Mouse (Mus musculus) adrenal gland, postnatal 14 days (tissue): Measurements from ENCODE around the gene Igfals. TPM values are rescaled to one million over a fixed set of nuclear protein-coding genes. Genes with fewer than 3 reads are reported as not detected.

Experiments
- total RNA-seq: library from RNA; stranded (reverse); gene quantifications from 2 replicates; pipeline ENCODE4 v1.2.3, GENCODE M21; 2021

The Igfals gene
- total RNA-seq, 1 experiment from 2014 or later: 12.2 TPM

Other genes starting within 250 kb of the Igfals start
- gene Tsc2, start 233.4 kb upstream of the Igfals start, total RNA-seq: 100 and 110 TPM in 2 replicates
- gene Nthl1, start 233.3 kb upstream of the Igfals start, total RNA-seq: 7.2 and 7.7 TPM in 2 replicates
- gene Slc9a3r2, start 215.7 kb upstream of the Igfals start, total RNA-seq: 90.2 and 99.1 TPM in 2 replicates
- gene Npw, start 207.5 kb upstream of the Igfals start, total RNA-seq: not detected in 2 replicates
- gene Zfp598, start 196.3 kb upstream of the Igfals start, total RNA-seq: 44.5 and 47.4 TPM in 2 replicates
- gene Syngr3, start 176.0 kb upstream of the Igfals start, total RNA-seq: 1.8 and 5.7 TPM in 2 replicates
- gene Gfer, start 169.8 kb upstream of the Igfals start, total RNA-seq: 36.0 and 39.3 TPM in 2 replicates
- 3.6 and 5.7 TPM in 2 replicates for gene Noxo1, start 169.8 kb upstream of the Igfals start, total RNA-seq
- 35.8 and 41.2 TPM in 2 replicates for gene Tbl3, start 158.3 kb upstream of the Igfals start, total RNA-seq
- not detected in 2 replicates for gene Rnf151, start 147.9 kb upstream of the Igfals start, total RNA-seq
- gene Rps2, start 147.9 kb upstream of the Igfals start, total RNA-seq: 702 and 762 TPM in 2 replicates
- 418 and 458 TPM in 2 replicates for gene Ndufb10, start 141.5 kb upstream of the Igfals start, total RNA-seq
- 0.53 TPM in 1 of 2 replicates, not detected in the other for gene Rpl3l, start 138.2 kb upstream of the Igfals start, total RNA-seq
- 73.2 and 98.3 TPM in 2 replicates for gene Msrb1, start 129.4 kb upstream of the Igfals start, total RNA-seq
- 2.0 and 2.4 TPM in 2 replicates for gene Hs3st6, start 113.0 kb upstream of the Igfals start, total RNA-seq
- 0.67 and 0.71 TPM in 2 replicates for gene Meiob, start 61.7 kb upstream of the Igfals start, total RNA-seq
- 122 and 150 TPM in 2 replicates for gene Hagh, start 25.9 kb upstream of the Igfals start, total RNA-seq
- 40.6 and 43.0 TPM in 2 replicates for gene Fahd1, start 15.6 kb upstream of the Igfals start, total RNA-seq
- gene Nubp2, start 20.4 kb downstream of the Igfals start, total RNA-seq: 39.5 and 48.8 TPM in 2 replicates
- gene Spsb3, start 20.6 kb downstream of the Igfals start, total RNA-seq: 30.2 and 34.6 TPM in 2 replicates
- 36.7 and 43.1 TPM in 2 replicates for gene Eme2, start 29.1 kb downstream of the Igfals start, total RNA-seq
- 133 and 145 TPM in 2 replicates for gene Mrps34, start 29.1 kb downstream of the Igfals start, total RNA-seq
- 46.1 and 47.4 TPM in 2 replicates for gene Nme3, start 30.5 kb downstream of the Igfals start, total RNA-seq
- 84.3 and 111 TPM in 2 replicates for gene Mapk8ip3, start 71.0 kb downstream of the Igfals start, total RNA-seq
- gene Jpt2, start 94.7 kb downstream of the Igfals start, total RNA-seq: 33.9 and 45.2 TPM in 2 replicates
- 23.3 and 26.7 TPM in 2 replicates for gene Cramp1l, start 149.8 kb downstream of the Igfals start, total RNA-seq
- 30.0 and 43.7 TPM in 2 replicates for gene Ift140, start 150.1 kb downstream of the Igfals start, total RNA-seq
- 30.1 and 30.2 TPM in 2 replicates for gene Tmem204, start 217.6 kb downstream of the Igfals start, total RNA-seq
- gene Telo2, start 250.0 kb downstream of the Igfals start, total RNA-seq: 19.9 and 27.3 TPM in 2 replicates